Mouse (Mus musculus) midbrain, embryonic 16.5 days (tissue): ENCODE data around the gene Rbck1. TPM values are rescaled to one million over a fixed set of nuclear protein-coding genes. Genes with fewer than 3 reads are reported as not detected.
A peak's percentile ranks its signal among the peaks of the same experiment; 100 is the strongest.
"Not testable (repeated sequence)": the region's sequence is repeated elsewhere in the genome, so short reads cannot be mapped to it uniquely, and the experiment has no call there.

Source experiments
- ATAC-seq: fragments of 200-750 bp; cut with Nextera tagmentation; 2 replicates; pipeline ENCODE4 v1.8.0; 2017; ENCODE audit warnings: moderate TSS enrichment
- H3K27ac ChIP-seq: fragments of 300-500 bp; sonication (generic); 2 replicates; pipeline ENCODE4 v1.5.1; 2014; ENCODE audit warnings: mild to moderate bottlenecking, low read length, mixed read lengths
- H3K27me3 ChIP-seq: fragments of 300-500 bp; sonication (generic); 2 replicates; pipeline ENCODE4 v1.6.1; 2014; ENCODE audit warnings: low read depth, low read length, mixed read lengths; ENCODE audit not compliant: control insufficient read depth, insufficient read depth
- H3K36me3 ChIP-seq: fragments of 300-500 bp; sonication (generic); 2 replicates; pipeline ENCODE4 v1.6.1; 2014; ENCODE audit warnings: mild to moderate bottlenecking, low read length, moderate library complexity, mixed read lengths; ENCODE audit not compliant: control insufficient read depth, insufficient read depth
- H3K4me1 ChIP-seq: fragments of 300-500 bp; sonication (generic); 2 replicates; pipeline ENCODE4 v1.6.1; 2014; ENCODE audit warnings: mild to moderate bottlenecking, low read length, mixed read lengths; ENCODE audit not compliant: control insufficient read depth, insufficient read depth
- H3K4me2 ChIP-seq: fragments of 300-500 bp; sonication (generic); 2 replicates; pipeline ENCODE4 v1.6.1; 2014; ENCODE audit warnings: mild to moderate bottlenecking, low read length, mixed read lengths
- H3K4me3 ChIP-seq: fragments of 300-500 bp; sonication (generic); 2 replicates; pipeline ENCODE4 v1.5.1; 2014; ENCODE audit warnings: low read depth, mild to moderate bottlenecking, low read length, moderate library complexity, mixed read lengths
- H3K9ac ChIP-seq: fragments of 300-500 bp; sonication (generic); 2 replicates; pipeline ENCODE4 v1.6.1; 2014; ENCODE audit warnings: low read depth, low read length, mixed read lengths
- H3K9me3 ChIP-seq: fragments of 300-500 bp; sonication (generic); replicated peaks from 2 replicates; pipeline ENCODE4 v1.6.1; 2014; ENCODE audit warnings: mild to moderate bottlenecking, low read length, mixed read lengths; ENCODE audit not compliant: control insufficient read depth, poor library complexity, severe bottlenecking
- WGBS: fragments of 180-500 bp; shearing (Covaris S2); extraction: QIAGEN DNeasy Blood & Tissue Kit; methylation state at CpG from one replicate; pipeline ENCODE4 v1.1.7; 2014; 5-methylcytosine and 5-hydroxymethylcytosine counted together
- polyA plus RNA-seq: library from polyadenylated mRNA; unstranded; fragments of >200 nt; fragmentation: Nextera tagmentation; extraction: Ambion mirVana; gene quantifications from 2 replicates; pipeline ENCODE4 v1.2.1, GENCODE M21; 2015

Rbck1 gene
- polyA plus RNA-seq, 1 experiment from 2014 or later, result 104 TPM

DNA sequence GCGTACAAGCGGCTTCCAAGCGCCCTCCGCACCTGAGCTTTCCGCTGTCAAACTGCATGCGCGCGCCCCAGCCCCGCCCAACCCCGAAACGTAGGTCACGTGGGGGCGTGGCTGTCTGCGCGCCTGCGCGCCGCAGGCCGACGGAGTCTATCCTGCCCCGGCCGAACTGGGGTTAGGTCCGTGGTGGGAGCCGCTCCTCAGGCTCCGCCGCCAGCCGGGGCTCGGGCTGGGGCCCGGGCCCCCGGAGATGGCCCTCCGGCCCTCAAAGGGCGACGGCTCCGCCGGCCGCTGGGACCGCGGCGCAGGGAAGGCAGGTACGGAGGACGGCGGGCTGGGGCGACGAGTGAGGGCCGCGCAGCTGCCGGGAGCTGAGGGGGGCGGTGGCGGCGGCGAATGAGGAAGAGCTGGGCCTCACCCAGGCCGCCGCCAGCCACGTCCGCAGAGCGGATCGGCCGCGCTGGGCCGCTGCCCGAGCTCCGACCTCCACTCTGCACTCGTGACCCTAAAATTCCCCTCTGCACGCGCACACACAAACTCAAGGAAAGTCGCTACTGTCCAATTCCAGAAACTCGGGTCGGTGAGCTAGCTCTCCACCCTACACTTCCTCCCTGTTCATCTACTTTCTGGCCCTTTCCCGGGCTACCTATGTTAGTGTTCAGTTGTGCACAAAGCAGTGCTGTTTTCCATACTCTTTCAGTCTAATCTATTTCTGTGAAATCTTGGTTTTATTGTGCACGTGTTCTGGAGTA, 38.6 kb downstream of the Rbck1 start, which contains the start of gene Tbc1d20:
Gene Tbc1d20 (plus strand): TSS at position 102 of the 749 bp plus-strand sequence.
- Histone ChIP-seq H3K4me2 (peak within 1 kb of the TSS; percentile 93), H3K27ac (peak within 1 kb of the TSS; percentile 87), H3K4me3 (peak within 1 kb of the TSS; percentile 98), H3K36me3 (no peaks in the 10 kb centered on the region), H3K9ac (peak within 1 kb of the TSS; percentile 97), H3K4me1 (peaks cover 25% of the 10 kb centered on the region), H3K9me3 (no peaks in the 10 kb centered on the region), H3K27me3 (no peaks in the 10 kb centered on the region)
- under 1% methylated on average over 65 of the region's 70 CpGs for WGBS
- ATAC-seq, result peak; percentile 96

DNA sequence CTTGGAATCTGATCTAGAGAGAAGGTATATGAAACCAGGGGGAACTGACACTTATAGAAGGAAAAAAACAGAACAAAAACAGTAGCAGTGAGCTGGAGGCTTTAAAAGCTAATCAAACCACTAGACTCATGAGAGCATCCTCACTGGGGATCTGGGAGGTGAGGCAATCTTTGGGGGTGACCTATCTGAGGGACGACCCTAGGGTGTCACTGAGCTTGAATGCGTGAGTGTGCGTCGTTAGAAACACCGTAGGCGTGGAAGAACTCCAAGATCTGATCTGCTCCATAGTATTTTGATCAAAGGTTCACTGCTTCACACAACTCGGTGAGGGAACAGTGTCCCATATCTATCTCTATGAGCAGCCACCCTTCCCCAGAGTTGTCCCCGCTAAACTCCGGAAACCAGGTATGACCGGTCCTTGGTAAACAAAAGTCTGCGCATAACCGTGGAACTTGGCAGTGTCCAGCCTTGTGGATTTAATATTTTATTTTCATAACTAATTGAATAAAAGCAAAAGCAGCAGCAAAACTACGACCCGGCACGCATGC, 39.2 kb downstream of the Rbck1 start:
- peak; percentile 72 for ATAC-seq
- Histone ChIP-seq H3K36me3 (no peaks in the 10 kb centered on the region), H3K9me3 (no peaks in the 10 kb centered on the region), H3K4me2 (peak overlapping the region; percentile 74), H3K27me3 (no peaks in the 10 kb centered on the region), H3K4me3 (peak overlapping the region; percentile 98), H3K9ac (peak overlapping the region; percentile 97), H3K27ac (peak overlapping the region; percentile 66), H3K4me1 (peaks cover 25% of the 10 kb centered on the region)
- 1% methylated on average over 15 of the region's 15 CpGs for WGBS

DNA sequence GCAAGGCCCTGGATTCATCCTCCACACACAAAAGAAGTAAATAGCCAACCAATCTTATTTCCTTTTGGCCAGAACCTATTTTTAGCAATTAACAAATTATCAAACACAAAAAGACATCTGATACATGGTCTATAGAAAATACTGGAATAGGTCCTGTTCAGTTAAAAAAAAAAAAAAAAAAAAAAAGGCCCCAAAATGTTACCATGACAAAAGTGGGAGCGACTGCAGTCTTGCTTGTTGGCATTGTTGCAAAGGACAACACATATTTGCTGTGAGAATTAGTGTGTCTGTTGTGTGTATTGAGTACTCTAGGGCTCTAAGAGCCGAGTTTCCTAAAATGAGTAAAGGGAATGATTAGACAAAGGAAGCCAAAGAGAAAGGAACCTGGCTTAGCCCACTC, 40.0 kb downstream of the Rbck1 start:
- H3K27me3 ChIP-seq, result no peaks in the 10 kb centered on the region
- no peaks in the 10 kb centered on the region for H3K9me3 ChIP-seq
- H3K4me1 ChIP-seq, result peaks cover 25% of the 10 kb centered on the region
- H3K36me3 ChIP-seq, result no peaks in the 10 kb centered on the region
- 49% methylated on average over 2 of the region's 2 CpGs for WGBS
- H3K4me2 ChIP-seq, result no peak overlapping the region
- H3K4me3 ChIP-seq, result no peak overlapping the region
- H3K9ac ChIP-seq, result no peak overlapping the region
- ATAC-seq, result no peak
- no peak overlapping the region for H3K27ac ChIP-seq

DNA sequence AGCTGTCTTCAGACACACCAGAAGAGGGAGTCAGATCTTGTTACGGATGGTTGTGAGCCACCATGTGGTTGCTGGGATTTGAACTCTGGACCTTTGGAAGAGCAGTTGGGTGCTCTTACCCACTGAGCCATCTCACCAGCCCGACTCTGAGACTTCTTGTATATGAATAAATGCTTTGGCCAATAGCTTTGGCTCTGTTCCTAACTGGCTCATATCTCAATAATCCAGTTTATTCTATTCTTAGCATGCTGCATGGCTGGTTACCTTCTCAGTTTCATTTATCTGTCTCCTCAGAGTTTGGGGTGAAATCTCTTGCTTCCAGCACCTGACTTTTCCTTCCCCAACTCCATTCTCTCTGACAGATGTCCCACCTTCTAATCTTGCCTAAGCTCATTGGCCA, 42.8 kb downstream of the Rbck1 start:
- H3K4me3 ChIP-seq, H3K4me1 ChIP-seq, H3K4me2 ChIP-seq, H3K9ac ChIP-seq, H3K36me3 ChIP-seq, H3K27ac ChIP-seq, H3K27me3 ChIP-seq, ATAC-seq, H3K9me3 ChIP-seq: not testable (repeated sequence)
- WGBS, result 81% methylated on average over 1 of the region's 2 CpGs

DNA sequence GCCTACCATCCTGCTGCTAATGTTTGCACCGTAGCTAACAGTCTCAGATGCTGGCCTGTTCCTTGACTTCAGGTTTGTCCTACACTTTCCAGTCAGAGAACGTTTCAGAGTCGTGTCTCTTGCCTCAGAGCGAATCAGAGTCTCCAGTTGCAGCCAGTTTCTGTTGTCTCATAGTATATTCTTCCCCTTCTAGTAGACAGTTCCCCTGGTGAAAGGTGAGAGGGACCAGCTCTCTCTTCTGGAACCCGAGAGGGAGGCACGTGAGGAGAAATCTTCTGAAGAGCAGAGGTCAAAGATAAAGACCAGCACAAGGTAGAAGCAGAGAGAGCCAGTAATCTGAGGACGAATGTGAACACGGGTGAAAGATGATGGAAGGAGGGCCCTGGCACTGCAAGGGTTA, 44.4 kb downstream of the Rbck1 start:
- Histone ChIP-seq H3K4me2 (no peak overlapping the region), H3K4me3 (no peak overlapping the region), H3K9ac (no peak overlapping the region), H3K9me3 (no peaks in the 10 kb centered on the region), H3K36me3 (peaks cover 6% of the 10 kb centered on the region; the same call in 1 of the 2 replicates), H3K27me3 (no peaks in the 10 kb centered on the region), H3K4me1 (0 out of 2 replicates have a peak, but pooled peaks cover 2% of the 10 kb centered on the region), H3K27ac (no peak overlapping the region)
- no peak for ATAC-seq
- WGBS, result 84% methylated on average over 8 of the region's 8 CpGs

DNA sequence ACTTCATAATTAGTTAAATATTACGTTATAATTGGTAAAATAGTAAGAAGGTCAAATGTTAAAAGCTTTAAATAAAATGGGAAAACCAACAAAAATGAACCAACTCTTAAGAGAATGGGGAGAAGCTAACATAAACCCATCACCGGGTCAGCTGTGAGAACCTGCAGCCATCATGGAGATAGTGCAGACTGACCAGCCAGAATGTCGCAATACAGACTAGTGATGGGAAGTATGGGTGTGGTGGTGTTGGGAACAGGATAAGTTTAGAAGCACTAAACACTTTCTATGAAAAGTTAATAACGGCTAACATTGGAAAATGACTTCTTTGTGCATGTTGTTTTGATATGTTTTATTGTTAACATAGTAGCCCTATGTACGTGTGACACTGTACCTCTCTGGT, 44.9 kb downstream of the Rbck1 start:
- WGBS, result 93% methylated on average over 5 of the region's 5 CpGs
- Histone ChIP-seq H3K27me3 (no peaks in the 10 kb centered on the region), H3K9ac (no peak overlapping the region), H3K36me3 (peaks cover 9% of the 10 kb centered on the region; the same call in 1 of the 2 replicates), H3K27ac (no peak overlapping the region), H3K4me1 (no peaks in the 10 kb centered on the region), H3K4me2 (no peak overlapping the region), H3K9me3 (no peaks in the 10 kb centered on the region), H3K4me3 (no peak overlapping the region)
- ATAC-seq, result no peak

DNA sequence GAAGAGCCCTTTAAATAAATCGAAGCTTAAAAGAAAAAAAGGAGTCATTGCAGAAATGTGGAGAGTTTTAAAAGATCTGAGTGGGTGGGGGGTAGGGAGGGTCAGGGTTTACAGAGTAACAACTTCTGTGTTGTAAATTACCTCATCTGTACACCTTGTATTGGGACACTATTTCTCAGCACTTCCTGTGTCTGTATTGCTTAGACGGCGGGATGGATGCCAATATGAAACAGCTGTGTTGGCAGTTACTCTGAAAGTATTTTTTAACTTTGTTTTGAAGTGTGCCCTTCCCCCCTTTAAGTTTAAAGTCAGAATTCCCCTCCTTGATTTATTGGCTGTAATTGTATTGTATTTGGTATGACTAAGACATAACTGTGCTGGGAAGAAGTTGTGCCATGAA, 51.0 kb downstream of the Rbck1 start:
- peaks cover 27% of the 10 kb centered on the region for H3K36me3 ChIP-seq
- H3K27ac ChIP-seq, result no peak overlapping the region
- H3K9ac ChIP-seq, result no peak overlapping the region
- H3K9me3 ChIP-seq, result no peaks in the 10 kb centered on the region
- no peaks in the 10 kb centered on the region for H3K4me1 ChIP-seq
- H3K4me2 ChIP-seq, result no peak overlapping the region
- no peak overlapping the region for H3K4me3 ChIP-seq
- WGBS, result 95% methylated on average over 3 of the region's 3 CpGs
- no peaks in the 10 kb centered on the region for H3K27me3 ChIP-seq
- ATAC-seq, result no peak

DNA sequence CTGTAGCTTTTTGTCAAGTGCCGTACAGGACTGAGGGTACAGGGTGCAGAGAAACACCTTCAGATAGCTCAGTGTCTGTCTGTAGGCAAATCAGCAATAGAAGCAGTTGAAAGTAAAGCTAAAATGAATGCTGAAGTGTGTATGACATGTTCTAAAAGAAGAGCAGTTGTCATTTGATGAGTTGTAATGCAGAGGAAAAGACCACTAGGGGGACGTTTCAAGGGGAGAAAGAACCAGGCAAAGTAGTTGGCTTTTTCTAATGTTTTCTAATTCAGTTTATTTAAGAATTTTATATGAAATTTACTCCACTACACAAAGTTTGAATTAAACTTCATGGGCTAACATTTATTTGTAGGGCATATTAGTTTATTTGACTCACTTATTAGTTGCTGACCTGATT, 58.8 kb downstream of the Rbck1 start:
- Histone ChIP-seq H3K4me1 (no peaks in the 10 kb centered on the region), H3K36me3 (peaks cover 18% of the 10 kb centered on the region; the same call in 1 of the 2 replicates), H3K4me2 (no peak overlapping the region), H3K9ac (no peak overlapping the region), H3K9me3 (no peaks in the 10 kb centered on the region), H3K27me3 (no peaks in the 10 kb centered on the region), H3K4me3 (no peak overlapping the region), H3K27ac (no peak overlapping the region)
- no peak for ATAC-seq
- WGBS, result 79% methylated on average over 2 of the region's 2 CpGs
